Mouse (Mus musculus) intestine, postnatal 0 days (tissue): ENCODE measurements at regions not wholly inside any gene's neighbourhood (a gene's known extent, or its start where the extent isn't known, plus 50 kb on each side); places are given as distances from the start of the nearest gene placed in this dataset.
"Not testable (repeated sequence)": the region's sequence is repeated elsewhere in the genome, so short reads cannot be mapped to it uniquely, and the experiment has no call there.

Experiments
- ATAC-seq: fragments of 200-750 bp; cut with Nextera tagmentation; 2 replicates; pipeline ENCODE4 v1.8.0; 2017; ENCODE audit warnings: mild to moderate bottlenecking, moderate TSS enrichment, moderate library complexity
- H3K27ac ChIP-seq: fragments of 300-500 bp; sonication (generic); 2 replicates; pipeline ENCODE4 v1.5.1; 2014; ENCODE audit warnings: mild to moderate bottlenecking, low read depth, low read length, moderate library complexity
- H3K27me3 ChIP-seq: fragments of 300-500 bp; sonication (generic); replicated peaks from 2 replicates; pipeline ENCODE4 v1.6.1; 2014; ENCODE audit warnings: low read length, mixed read lengths; ENCODE audit not compliant: control insufficient read depth, insufficient read depth
- H3K36me3 ChIP-seq: fragments of 300-500 bp; sonication (generic); 2 replicates; pipeline ENCODE4 v1.6.1; 2014; ENCODE audit warnings: mild to moderate bottlenecking, moderate library complexity; ENCODE audit not compliant: control insufficient read depth, insufficient read depth
- H3K4me1 ChIP-seq: fragments of 300-500 bp; sonication (generic); replicated peaks from 2 replicates; pipeline ENCODE4 v1.6.1; 2014; ENCODE audit warnings: antibody characterized with exemption, low read length, mixed read lengths; ENCODE audit not compliant: control insufficient read depth, insufficient read depth
- H3K4me2 ChIP-seq: fragments of 300-500 bp; sonication (generic); replicated peaks from 2 replicates; pipeline ENCODE4 v1.6.1; 2014; ENCODE audit warnings: low read depth, mild to moderate bottlenecking, moderate library complexity
- H3K4me3 ChIP-seq: fragments of 300-500 bp; sonication (generic); 2 replicates; pipeline ENCODE4 v1.5.1; 2014; ENCODE audit warnings: low read depth, low read length
- H3K9ac ChIP-seq: fragments of 300-500 bp; sonication (generic); 2 replicates; pipeline ENCODE4 v1.6.1; 2014; ENCODE audit warnings: mild to moderate bottlenecking, low read depth, low read length
- H3K9me3 ChIP-seq: fragments of 300-500 bp; sonication (generic); 2 replicates; pipeline ENCODE4 v1.6.1; 2016; ENCODE audit warnings: mixed run types; ENCODE audit not compliant: control insufficient read depth
- CTCF ChIP-seq: sonication (generic); IDR thresholded peaks from 2 replicates; pipeline ENCODE4 v1.5.1; 2016; ENCODE audit warnings: low read depth, mild to moderate bottlenecking, control low read depth, antibody characterized with exemption, moderate library complexity
- WGBS: fragments of 180-500 bp; shearing (Covaris S2); extraction: QIAGEN DNeasy Blood & Tissue Kit; methylation state at CpG from one replicate; pipeline ENCODE4 v1.1.7; 2014; 5-methylcytosine and 5-hydroxymethylcytosine counted together

DNA sequence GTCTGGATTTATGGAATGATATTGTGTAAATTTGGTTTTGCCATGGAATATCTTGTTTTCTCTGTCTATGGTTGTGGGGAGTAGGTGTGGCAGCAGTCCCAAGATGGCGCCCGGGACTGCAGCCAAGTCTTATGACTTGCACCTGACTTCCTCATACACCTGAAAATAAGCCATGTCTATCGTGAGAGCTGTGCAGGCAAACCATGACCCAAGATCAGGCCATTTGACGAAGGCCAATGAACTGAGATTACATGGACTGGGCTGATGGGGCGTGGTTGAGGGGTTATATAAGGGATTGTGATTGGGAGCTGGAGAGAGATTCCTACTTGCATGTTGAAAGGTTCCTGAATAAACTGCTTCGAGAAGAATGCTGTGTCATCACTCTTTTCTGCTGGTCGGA, 139.5 kb downstream of the Slc6a15 start:
- not testable (repeated sequence) for H3K27me3 ChIP-seq, ATAC-seq, H3K27ac ChIP-seq, H3K4me3 ChIP-seq, H3K4me2 ChIP-seq, H3K4me1 ChIP-seq, H3K9me3 ChIP-seq, H3K9ac ChIP-seq, H3K36me3 ChIP-seq
- WGBS: 85% methylated on average over 7 of the region's 7 CpGs

DNA sequence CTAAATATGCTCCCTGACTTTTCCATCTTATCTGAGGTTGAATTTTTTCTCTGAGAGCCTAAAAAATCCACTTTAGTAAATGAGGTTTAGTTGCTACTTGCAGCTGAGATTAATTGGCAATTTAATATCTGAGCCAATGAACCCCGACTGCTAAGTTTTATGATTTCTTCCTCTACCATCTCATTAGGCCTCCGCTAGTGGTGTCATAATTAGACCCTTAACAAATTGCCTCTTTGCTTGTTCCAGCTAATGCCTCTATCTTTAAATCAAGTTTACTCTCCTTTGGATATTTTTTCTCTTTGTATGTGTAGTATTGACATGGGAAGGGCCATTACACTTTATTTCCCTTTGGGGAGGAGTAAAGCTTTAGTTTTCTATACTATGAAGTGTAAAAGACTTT, 176.9 kb downstream of the Slc6a15 start:
- Histone ChIP-seq H3K27ac (no peak overlapping the region), H3K9ac (no peak overlapping the region), H3K4me2 (no peak overlapping the region), H3K9me3 (no peaks in the 10 kb centered on the region), H3K4me3 (no peak overlapping the region), H3K36me3 (no peaks in the 10 kb centered on the region), H3K27me3 (no peaks in the 10 kb centered on the region), H3K4me1 (no peaks in the 10 kb centered on the region)
- TF ChIP-seq CTCF: no peak
- ATAC-seq: no peak
- 91% methylated on average over 2 of the region's 2 CpGs for WGBS

DNA sequence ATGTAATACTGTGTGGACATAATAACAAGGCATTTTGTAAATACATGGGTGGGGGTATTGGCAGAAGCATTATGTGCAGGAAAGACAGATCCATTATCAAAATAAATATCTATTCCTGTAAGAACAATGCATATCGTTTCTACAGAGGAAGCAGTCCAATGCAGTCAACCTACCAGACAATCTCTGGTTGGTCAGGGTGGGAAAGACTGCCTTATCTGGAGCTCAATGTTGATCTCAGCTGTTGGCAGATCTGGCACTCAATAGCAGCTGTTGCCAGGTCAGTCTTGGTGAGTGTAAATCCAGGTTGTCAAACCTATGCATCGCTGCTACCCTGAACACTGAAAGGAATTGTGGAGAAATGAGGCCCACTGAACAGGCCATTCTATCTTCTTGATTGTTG, 181.9 kb downstream of the Slc6a15 start:
- 73% methylated on average over 2 of the region's 2 CpGs for WGBS
- H3K4me1 ChIP-seq: no peaks in the 10 kb centered on the region
- H3K4me2 ChIP-seq: no peak overlapping the region
- no peak overlapping the region for H3K9ac ChIP-seq
- no peak overlapping the region for H3K27ac ChIP-seq
- H3K9me3 ChIP-seq: no peaks in the 10 kb centered on the region
- no peak overlapping the region for H3K4me3 ChIP-seq
- H3K27me3 ChIP-seq: no peaks in the 10 kb centered on the region
- ATAC-seq: no peak
- no peak for TF ChIP-seq CTCF
- no peaks in the 10 kb centered on the region for H3K36me3 ChIP-seq

DNA sequence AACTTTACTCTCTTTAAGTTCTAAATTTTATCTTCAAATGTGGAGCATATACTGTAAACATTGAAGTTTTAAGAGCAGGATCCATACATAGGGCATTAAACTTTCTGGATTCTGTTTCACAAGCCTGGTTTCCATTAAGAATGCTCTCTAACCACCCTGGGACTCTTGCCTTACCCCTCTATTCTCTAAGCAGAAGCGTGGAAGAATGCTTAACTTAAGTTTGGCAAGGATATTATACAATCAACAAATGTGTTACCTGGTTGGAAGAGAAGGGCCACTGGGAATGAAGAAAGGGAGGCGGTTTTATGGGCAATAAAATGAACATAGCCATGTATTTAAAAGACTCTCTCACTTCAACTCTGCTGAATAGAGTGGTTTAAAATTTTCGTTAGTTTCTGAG, 217.5 kb downstream of the Slc6a15 start:
- WGBS: 64% methylated on average over 3 of the region's 3 CpGs
- Histone ChIP-seq H3K4me2 (no peak overlapping the region), H3K9ac (no peak overlapping the region), H3K36me3 (no peaks in the 10 kb centered on the region), H3K27me3 (no peaks in the 10 kb centered on the region), H3K4me1 (no peaks in the 10 kb centered on the region), H3K27ac (no peak overlapping the region), H3K4me3 (no peak overlapping the region), H3K9me3 (no peaks in the 10 kb centered on the region)
- TF ChIP-seq CTCF: no peak
- ATAC-seq: no peak

DNA sequence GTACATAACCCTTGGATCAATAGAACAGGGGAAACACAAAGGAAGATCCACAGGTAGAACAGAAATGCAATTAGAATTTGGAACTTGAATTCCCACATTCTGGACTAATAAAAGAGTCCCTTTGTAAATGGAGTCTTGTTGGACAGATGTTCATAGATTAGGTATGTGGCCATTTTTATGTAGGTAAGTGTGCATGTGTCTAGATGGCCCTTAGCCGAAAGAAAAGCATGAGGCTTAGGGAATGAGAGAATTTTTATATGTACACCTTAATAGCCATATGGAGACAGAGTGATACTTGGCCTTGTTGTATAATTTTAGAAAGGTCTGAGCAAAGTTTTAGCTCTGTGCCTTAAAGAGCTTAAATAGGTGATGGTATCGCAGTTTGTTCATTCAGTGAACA, 217.9 kb downstream of the Slc6a15 start:
- no peaks in the 10 kb centered on the region for H3K4me1 ChIP-seq
- no peak overlapping the region for H3K9ac ChIP-seq
- no peak for ATAC-seq
- no peak overlapping the region for H3K4me3 ChIP-seq
- H3K36me3 ChIP-seq: no peaks in the 10 kb centered on the region
- H3K27ac ChIP-seq: no peak overlapping the region
- no peaks in the 10 kb centered on the region for H3K9me3 ChIP-seq
- no peaks in the 10 kb centered on the region for H3K27me3 ChIP-seq
- 88% methylated on average over 2 of the region's 2 CpGs for WGBS
- TF ChIP-seq CTCF: no peak
- no peak overlapping the region for H3K4me2 ChIP-seq

DNA sequence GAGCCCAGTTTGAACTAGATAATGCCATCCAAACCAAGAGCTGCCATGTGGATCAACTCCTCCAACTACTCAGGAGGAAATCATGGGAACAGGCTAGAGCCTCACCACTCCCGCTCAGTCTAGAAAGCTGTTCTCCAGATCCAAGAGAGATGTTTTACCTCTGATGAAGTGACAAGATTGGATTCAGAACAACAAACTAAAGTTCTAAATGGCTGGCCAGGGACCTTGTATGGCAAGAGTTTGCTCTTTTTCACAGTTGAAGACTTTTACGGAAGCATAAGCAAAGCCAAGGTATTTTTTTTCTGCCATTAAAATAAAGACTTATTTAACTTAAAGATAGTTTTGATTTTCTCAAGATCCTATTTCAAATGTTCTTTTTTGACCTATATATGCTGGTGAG, 224.4 kb downstream of the Slc6a15 start:
- no peak overlapping the region for H3K9ac ChIP-seq
- H3K36me3 ChIP-seq: no peaks in the 10 kb centered on the region
- no peaks in the 10 kb centered on the region for H3K4me1 ChIP-seq
- H3K9me3 ChIP-seq: no peaks in the 10 kb centered on the region
- H3K4me3 ChIP-seq: no peak overlapping the region
- no peak overlapping the region for H3K27ac ChIP-seq
- WGBS: 91% methylated on average over 2 of the region's 2 CpGs
- no peaks in the 10 kb centered on the region for H3K27me3 ChIP-seq
- ATAC-seq: no peak
- H3K4me2 ChIP-seq: no peak overlapping the region
- no peak for TF ChIP-seq CTCF

DNA sequence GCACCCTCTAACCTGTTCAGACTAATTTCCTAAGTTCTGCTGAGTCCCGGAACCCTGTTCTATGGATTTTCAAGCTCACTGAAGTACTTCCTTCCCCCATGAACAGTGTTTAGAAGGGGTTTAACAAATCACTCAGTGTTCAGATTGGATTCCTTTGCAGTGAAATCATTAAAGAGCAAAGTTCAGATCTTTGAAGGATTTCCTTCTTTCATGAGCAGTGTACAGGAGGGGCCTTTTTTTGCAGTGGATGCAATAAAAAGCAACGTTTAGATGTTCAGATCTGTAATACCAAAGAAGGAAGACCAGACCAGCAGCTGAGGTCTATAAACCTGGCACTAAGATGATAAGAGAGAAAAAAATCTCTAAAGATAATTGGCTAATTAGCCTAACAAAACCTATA, 273.6 kb downstream of the Slc6a15 start:
- TF ChIP-seq CTCF: no peak
- Histone ChIP-seq H3K27ac (no peak overlapping the region), H3K36me3 (no peaks in the 10 kb centered on the region), H3K9ac (no peak overlapping the region), H3K4me3 (no peak overlapping the region), H3K9me3 (no peaks in the 10 kb centered on the region), H3K4me2 (no peak overlapping the region), H3K27me3 (no peaks in the 10 kb centered on the region), H3K4me1 (no peaks in the 10 kb centered on the region)
- no peak for ATAC-seq
- 45% methylated on average over 2 of the region's 2 CpGs for WGBS
